Mouse (Mus musculus) bone marrow, adult 2 months (tissue): ENCODE data around the gene Pla2g4e.

ENCODE experiments used
- CTCF ChIP-seq: fragments of 200-500 bp; IDR thresholded peaks from 2 replicates; pipeline ENCODE4 v1.5.1; 2011; ENCODE audit warnings: low read length, control low read depth; ENCODE audit not compliant: control insufficient read depth, insufficient read depth
- POLR2A ChIP-seq: fragments of 200-500 bp; IDR thresholded peaks from 2 replicates; pipeline ENCODE4 v1.6.1; 2011; ENCODE audit warnings: low read depth, mild to moderate bottlenecking, control low read depth, low read length, borderline replicate concordance; ENCODE audit not compliant: control insufficient read depth

GRCm38 (mm10) chr2:120170726-120171125, 74.4 kb downstream of the Pla2g4e start:
- TF ChIP-seq CTCF: 0 out of 2 replicates have a peak, but pooled peaks have one; percentile 15
- no peak for TF ChIP-seq POLR2A
